Mouse (Mus musculus): Measurements from ENCODE around the gene Pla2g1b. TPM values are rescaled to one million over a fixed set of nuclear protein-coding genes. Genes with fewer than 3 reads are reported as not detected.

Gene Pla2g1b
- total RNA-seq, 2 experiments from 2014 or later = not detected

Other genes starting within 250 kb of the Pla2g1b start
- 100 to 1,000 TPM; 117 to 122 TPM for gene Pop5, start 230.4 kb upstream of the Pla2g1b start, total RNA-seq (2021)
- gene Rnf10, start 193.4 kb upstream of the Pla2g1b start, total RNA-seq (2021) = 100 to 1,000 TPM; 238 to 245 TPM
- 10 to 100 TPM; 38.0 to 40.0 TPM for gene Coq5, start 186.6 kb upstream of the Pla2g1b start, total RNA-seq (2021)
- 100 to 1,000 TPM; 813 to 849 TPM for gene Dynll1, start 165.3 kb upstream of the Pla2g1b start, total RNA-seq (2021)
- 10 to 100 TPM; 85.8 to 88.9 TPM for gene Srsf9, start 139.1 kb upstream of the Pla2g1b start, total RNA-seq (2021)
- gene Gatc, start 125.1 kb upstream of the Pla2g1b start, total RNA-seq (2021) = 10 to 100 TPM; 20.9 to 22.0 TPM
- gene Triap1, start 125.0 kb upstream of the Pla2g1b start, total RNA-seq (2021) = 10 to 100 TPM; 24.8 to 29.2 TPM
- gene Cox6a1, start 117.3 kb upstream of the Pla2g1b start, total RNA-seq (2021) = 100 to 1,000 TPM; 708 to 783 TPM
- gene Msi1, start 36.7 kb upstream of the Pla2g1b start, total RNA-seq (2021) = 10 to 100 TPM; 52.1 to 53.0 TPM
- 10 to 100 TPM; 46.4 to 50.7 TPM for gene Sirt4, start 18.5 kb downstream of the Pla2g1b start, total RNA-seq (2021)
- gene Pxn, start 40.4 kb downstream of the Pla2g1b start, total RNA-seq (2021) = 10 to 100 TPM; 39.8 to 46.1 TPM
- 100 to 1,000 TPM; 223 to 227 TPM for gene Rplp0, start 93.2 kb downstream of the Pla2g1b start, total RNA-seq (2021)
- gene Gcn1l1, start 99.0 kb downstream of the Pla2g1b start, total RNA-seq (2021) = 10 to 100 TPM; 69.4 to 73.1 TPM
- 10 to 100 TPM; 88.7 to 89.0 TPM for gene Rab35, start 165.6 kb downstream of the Pla2g1b start, total RNA-seq (2021)

All from layer of hippocampus, postnatal 36 days (tissue).